Mouse (Mus musculus) lung, postnatal 0 days (tissue): ENCODE measurements around the gene Tmem80. TPM values are rescaled to one million over a fixed set of nuclear protein-coding genes. Genes with fewer than 3 reads are reported as not detected.

Experiments
- ATAC-seq: fragments of 200-750 bp; cut with Nextera tagmentation; 2 replicates; pipeline ENCODE4 v1.8.0; 2017; ENCODE audit warnings: moderate library complexity
- DNase-seq: peaks from one replicate; pipeline ENCODE4 v3.0.0-alpha.2; 2016; ENCODE audit warnings: low spot score
- H3K27ac ChIP-seq: fragments of 300-500 bp; sonication (generic); 2 replicates; pipeline ENCODE4 v1.5.1; 2014; ENCODE audit warnings: antibody characterized with exemption, mild to moderate bottlenecking, low read length, mixed read lengths
- H3K27me3 ChIP-seq: fragments of 300-500 bp; sonication (generic); replicated peaks from 2 replicates; pipeline ENCODE4 v1.6.1; 2014; ENCODE audit warnings: low read length, mixed read lengths; ENCODE audit not compliant: insufficient read depth
- H3K36me3 ChIP-seq: fragments of 300-500 bp; sonication (generic); 2 replicates; pipeline ENCODE4 v1.6.1; 2014; ENCODE audit warnings: low read length, mixed read lengths; ENCODE audit not compliant: insufficient read depth
- H3K4me1 ChIP-seq: fragments of 300-500 bp; sonication (generic); 2 replicates; pipeline ENCODE4 v1.6.1; 2014; ENCODE audit warnings: antibody characterized with exemption, low read depth, low read length, mixed read lengths; ENCODE audit not compliant: insufficient read depth
- H3K4me2 ChIP-seq: fragments of 300-500 bp; sonication (generic); replicated peaks from 2 replicates; pipeline ENCODE4 v1.6.1; 2014; ENCODE audit warnings: low read depth, mild to moderate bottlenecking, low read length, moderate library complexity, mixed read lengths
- H3K4me3 ChIP-seq: fragments of 300-500 bp; sonication (generic); 2 replicates; pipeline ENCODE4 v1.5.1; 2014; ENCODE audit warnings: low read depth, low read length
- H3K9ac ChIP-seq: fragments of 300-500 bp; sonication (generic); replicated peaks from 2 replicates; pipeline ENCODE4 v1.6.1; 2014; ENCODE audit warnings: low read depth, mild to moderate bottlenecking
- H3K9me3 ChIP-seq: fragments of 300-500 bp; sonication (generic); 2 replicates; pipeline ENCODE4 v1.6.1; 2016; ENCODE audit warnings: low read length, mixed read lengths
- CTCF ChIP-seq: IDR thresholded peaks from 2 replicates; pipeline ENCODE4 v1.5.1; 2016; ENCODE audit warnings: antibody characterized with exemption, mild to moderate bottlenecking
- EP300 ChIP-seq: IDR thresholded peaks from 2 replicates; pipeline ENCODE4 v1.6.1; 2016; ENCODE audit warnings: antibody characterized with exemption, mild to moderate bottlenecking, control low read depth
- WGBS: fragments of 180-500 bp; shearing (Covaris S2); extraction: QIAGEN DNeasy Blood & Tissue Kit; methylation state at CpG from one replicate; pipeline ENCODE4 v1.1.7; 2014; 5-methylcytosine and 5-hydroxymethylcytosine counted together
- polyA plus RNA-seq: library from polyadenylated mRNA; unstranded; fragments of >200 nt; fragmentation: Nextera tagmentation; extraction: Ambion mirVana; gene quantifications from 2 replicates; pipeline ENCODE4 v1.2.1, GENCODE M21; 2015

Tmem80 gene
- polyA plus RNA-seq, 1 experiment from 2014 or later, result 34.7 TPM

DNA sequence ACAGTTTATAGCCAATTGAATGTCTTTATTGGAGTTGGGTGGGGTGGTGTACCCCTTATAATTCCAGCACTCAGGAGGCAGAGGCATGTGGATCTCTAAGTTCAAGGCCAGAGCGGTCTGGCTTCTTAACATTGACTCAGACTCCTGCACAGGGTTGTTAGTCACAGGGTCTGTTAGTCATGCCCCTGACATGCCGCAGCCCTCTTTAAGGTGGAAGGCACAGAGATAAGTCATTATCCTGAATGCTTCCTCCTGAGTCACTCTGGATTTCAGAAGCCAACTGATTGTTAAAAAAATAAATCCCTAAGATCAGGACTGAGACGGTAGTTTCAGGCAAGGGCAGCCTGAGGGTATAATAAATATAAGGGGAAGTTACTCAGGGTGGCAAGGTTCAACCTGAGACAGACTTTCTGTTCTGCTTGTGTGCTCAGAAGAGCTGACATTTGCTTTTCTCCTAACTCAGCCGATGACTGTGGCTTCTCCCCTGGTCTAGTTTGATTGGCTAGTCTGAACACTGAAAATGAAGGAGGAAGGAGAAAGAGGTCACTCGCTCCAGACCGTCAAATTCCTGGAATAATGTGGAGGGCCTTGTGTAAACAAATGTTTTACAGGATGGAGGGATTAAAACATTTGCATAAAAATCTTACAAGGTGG is 44.5 kb downstream of the Tmem80 start:
- Histone ChIP-seq H3K9me3 (no peaks in the 10 kb centered on the region), H3K27ac (no peak overlapping the region), H3K36me3 (no peaks in the 10 kb centered on the region), H3K4me2 (no peak overlapping the region), H3K9ac (no peak overlapping the region), H3K4me3 (no peak overlapping the region), H3K4me1 (no peaks in the 10 kb centered on the region), H3K27me3 (no peaks in the 10 kb centered on the region)
- DNase-seq (peak; percentile 45), ATAC-seq (0 out of 2 replicates have a peak, but pooled peaks have one; percentile 21)
- 30% methylated on average over 6 of the region's 6 CpGs for WGBS
- TF ChIP-seq EP300 (no peak), CTCF (no peak)

- WGBS, result 75% methylated on average over 6 of the region's 6 CpGs
- ATAC-seq, result no peak
Observed at GRCm38 (mm10) chr7:141373611-141374010, 46.1 kb downstream of the Tmem80 start.

GRCm38 (mm10) chr7:141374399-141374798 is 46.9 kb downstream of the Tmem80 start:
- no peak overlapping the region for H3K9ac ChIP-seq
- no peaks in the 10 kb centered on the region for H3K27me3 ChIP-seq
- H3K4me1 ChIP-seq, result no peaks in the 10 kb centered on the region
- TF ChIP-seq CTCF (no peak), EP300 (no peak)
- H3K36me3 ChIP-seq, result no peaks in the 10 kb centered on the region
- ATAC-seq, result no peak
- no peak overlapping the region for H3K4me3 ChIP-seq
- no peak for DNase-seq
- H3K9me3 ChIP-seq, result no peaks in the 10 kb centered on the region
- no peak overlapping the region for H3K4me2 ChIP-seq
- no peak overlapping the region for H3K27ac ChIP-seq

More at GRCm38 (mm10) chr7:141373611-141374010, 46.1 kb downstream of the Tmem80 start:
- Histone ChIP-seq H3K9me3 (no peaks in the 10 kb centered on the region), H3K4me3 (no peak overlapping the region), H3K27ac (no peak overlapping the region), H3K9ac (no peak overlapping the region), H3K27me3 (no peaks in the 10 kb centered on the region), H3K36me3 (no peaks in the 10 kb centered on the region), H3K4me1 (no peaks in the 10 kb centered on the region), H3K4me2 (no peak overlapping the region)
- TF ChIP-seq EP300 (no peak), CTCF (no peak)
- no peak for DNase-seq

- peak; percentile 38; the same call in 1 of the 2 replicates for ATAC-seq
- peak; percentile 41 for DNase-seq
- Histone ChIP-seq H3K27ac (no peak overlapping the region), H3K36me3 (no peaks in the 10 kb centered on the region), H3K9ac (no peak overlapping the region), H3K9me3 (no peaks in the 10 kb centered on the region), H3K27me3 (no peaks in the 10 kb centered on the region), H3K4me1 (no peaks in the 10 kb centered on the region), H3K4me2 (no peak overlapping the region), H3K4me3 (no peak overlapping the region)
- no peak for TF ChIP-seq EP300
- WGBS, result 46% methylated on average over 4 of the region's 4 CpGs
Observed at GRCm38 (mm10) chr7:141379584-141379983, 52.0 kb downstream of the Tmem80 start.

DNA sequence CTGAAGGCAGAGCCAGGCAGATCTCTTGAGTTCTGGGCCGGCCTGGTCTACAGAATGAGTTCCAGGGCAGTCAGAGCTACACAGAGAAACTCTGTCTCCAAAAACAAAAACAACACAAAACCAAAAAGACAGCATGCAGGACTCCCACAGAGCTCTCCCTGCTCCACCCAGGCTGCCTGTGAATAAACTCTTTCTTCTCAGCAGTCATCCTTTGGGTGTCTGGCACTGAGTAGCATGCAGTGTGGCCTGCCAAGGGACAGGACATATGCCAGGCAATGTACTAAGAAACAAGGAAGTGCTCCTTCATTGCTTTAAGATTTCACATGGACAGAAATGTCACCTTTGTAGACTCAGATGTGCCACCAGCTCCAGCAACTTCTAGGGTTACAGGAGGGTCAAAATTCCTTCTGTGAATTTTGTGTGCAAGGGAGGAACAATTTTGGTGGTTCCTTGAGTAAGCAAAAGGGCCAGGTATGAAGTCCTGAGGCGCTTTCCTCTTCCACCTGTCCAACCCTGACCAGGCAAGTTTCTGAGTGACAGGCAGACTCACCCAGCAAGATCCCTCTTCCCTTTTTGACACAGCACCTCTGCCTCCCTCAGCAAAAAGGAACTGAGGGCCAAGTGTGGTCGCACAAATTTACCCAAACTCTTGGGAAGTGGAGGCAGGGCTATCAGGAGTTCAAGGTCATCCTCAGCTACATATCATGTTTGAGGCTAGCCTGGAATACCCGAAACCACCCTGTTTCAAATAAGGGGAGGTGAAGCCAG is 53.7 kb downstream of the Tmem80 start:
- no peak for DNase-seq
- Histone ChIP-seq H3K9ac (no peak overlapping the region), H3K4me1 (no peaks in the 10 kb centered on the region), H3K4me3 (no peak overlapping the region), H3K9me3 (no peaks in the 10 kb centered on the region), H3K27ac (no peak overlapping the region), H3K36me3 (no peaks in the 10 kb centered on the region), H3K27me3 (no peaks in the 10 kb centered on the region), H3K4me2 (no peak overlapping the region)
- TF ChIP-seq EP300 (no peak), CTCF (no peak)
- ATAC-seq, result no peak
- WGBS, result 68% methylated on average over 4 of the region's 4 CpGs

Other genes with a start within 250 kb of the Tmem80 start
- gene Pkp3, start 249.5 kb upstream of the Tmem80 start, polyA plus RNA-seq, result 14.4 and 15.3 TPM in 2 replicates
- 27.1 and 30.5 TPM in 2 replicates for gene Sigirr, start 227.2 kb upstream of the Tmem80 start, polyA plus RNA-seq
- 1.5 and 3.1 TPM in 2 replicates for gene Ano9, start 209.9 kb upstream of the Tmem80 start, polyA plus RNA-seq
- gene Ptdss2, start 205.4 kb upstream of the Tmem80 start, polyA plus RNA-seq, result 39.1 and 45.7 TPM in 2 replicates
- 181 and 187 TPM in 2 replicates for gene Rnh1, start 154.9 kb upstream of the Tmem80 start, polyA plus RNA-seq
- gene Hras, start 133.7 kb upstream of the Tmem80 start, polyA plus RNA-seq, result 121 and 126 TPM in 2 replicates
- 6.8 and 7.4 TPM in 2 replicates for gene Lrrc56, start 133.6 kb upstream of the Tmem80 start, polyA plus RNA-seq
- gene Lmntd2, start 113.7 kb upstream of the Tmem80 start, polyA plus RNA-seq, result 0.97 and 1.0 TPM in 2 replicates
- gene Rassf7, start 111.9 kb upstream of the Tmem80 start, polyA plus RNA-seq, result 93.6 and 98.7 TPM in 2 replicates
- 26.6 and 32.0 TPM in 2 replicates for gene Phrf1, start 99.0 kb upstream of the Tmem80 start, polyA plus RNA-seq
- 12.6 and 15.8 TPM in 2 replicates for gene Irf7, start 61.3 kb upstream of the Tmem80 start, polyA plus RNA-seq
- gene Cdhr5, start 51.0 kb upstream of the Tmem80 start, polyA plus RNA-seq, result not detected in 2 replicates
- gene Sct, start 48.6 kb upstream of the Tmem80 start, polyA plus RNA-seq, result 1.0 and 1.3 TPM in 2 replicates
- gene Drd4, start 35.7 kb upstream of the Tmem80 start, polyA plus RNA-seq, result 0.12 and 0.17 TPM in 2 replicates
- gene Deaf1, start within 50 bp of the Tmem80 start, polyA plus RNA-seq, result 35.7 and 40.8 TPM in 2 replicates
- 67.6 and 73.1 TPM in 2 replicates for gene Eps8l2, start 11.1 kb downstream of the Tmem80 start, polyA plus RNA-seq
- gene Taldo1, start 64.5 kb downstream of the Tmem80 start, polyA plus RNA-seq, result 260 and 276 TPM in 2 replicates
- 49.8 and 52.3 TPM in 2 replicates for gene Gatd1, start 86.4 kb downstream of the Tmem80 start, polyA plus RNA-seq
- 0.25 TPM in 2 replicates for gene Cend1, start 101.8 kb downstream of the Tmem80 start, polyA plus RNA-seq
- 9.8 and 12.3 TPM in 2 replicates for gene Slc25a22, start 110.2 kb downstream of the Tmem80 start, polyA plus RNA-seq
- 1.7 and 1.8 TPM in 2 replicates for gene Pidd1, start 116.3 kb downstream of the Tmem80 start, polyA plus RNA-seq
- gene Rplp2, start 119.6 kb downstream of the Tmem80 start, polyA plus RNA-seq, result 878 and 910 TPM in 2 replicates
- gene Pnpla2, start 127.5 kb downstream of the Tmem80 start, polyA plus RNA-seq, result 96.0 and 116 TPM in 2 replicates
- gene Cracr2b, start 133.4 kb downstream of the Tmem80 start, polyA plus RNA-seq, result 74.9 and 82.0 TPM in 2 replicates
- gene Cd151, start 139.7 kb downstream of the Tmem80 start, polyA plus RNA-seq, result 45.1 and 49.6 TPM in 2 replicates
- 48.0 and 50.5 TPM in 2 replicates for gene Polr2l, start 147.4 kb downstream of the Tmem80 start, polyA plus RNA-seq
- 100 and 107 TPM in 2 replicates for gene Tspan4, start 147.5 kb downstream of the Tmem80 start, polyA plus RNA-seq
- gene Chid1, start 212.1 kb downstream of the Tmem80 start, polyA plus RNA-seq, result 15.6 and 20.2 TPM in 2 replicates
- 42.6 and 45.5 TPM in 2 replicates for gene Ap2a2, start 234.4 kb downstream of the Tmem80 start, polyA plus RNA-seq